Mouse (Mus musculus) G1E (cell line): Measurements from ENCODE around the gene Rab26. TPM values are rescaled to one million over a fixed set of nuclear protein-coding genes. Genes with fewer than 3 reads are reported as not detected.

ENCODE experiments used
- ATAC-seq: 2 replicates; pipeline ENCODE4 v1.8.0; 2016; ENCODE audit warnings: mild to moderate bottlenecking; ENCODE audit not compliant: insufficient number of reproducible peaks, poor library complexity, low FRiP score, severe bottlenecking; ENCODE audit errors: extremely low read depth
- DNase-seq: peaks from one replicate; pipeline ENCODE4 v3.0.0; 2012; ENCODE audit warnings: low spot score
- H3K27me3 ChIP-seq: 2 replicates; pipeline ENCODE4 v1.6.1; 2012; ENCODE audit warnings: mild to moderate bottlenecking, low read length, inconsistent platforms; ENCODE audit not compliant: insufficient read depth
- H3K36me3 ChIP-seq: replicated peaks from 2 replicates; pipeline ENCODE3; 2012; ENCODE audit warnings: mild to moderate bottlenecking, inconsistent platforms
- H3K4me1 ChIP-seq: 2 replicates; pipeline ENCODE4 v1.6.1; 2012; ENCODE audit warnings: low read depth, low read length, inconsistent platforms, mixed read lengths; ENCODE audit not compliant: insufficient read depth
- H3K4me3 ChIP-seq: 2 replicates; pipeline ENCODE4 v1.5.1; 2012; ENCODE audit warnings: low read depth, mild to moderate bottlenecking, inconsistent platforms, low read length, moderate library complexity, mixed read lengths
- H3K9me3 ChIP-seq: replicated peaks from 2 replicates; pipeline ENCODE4 v1.6.1; 2012; ENCODE audit warnings: inconsistent platforms
- CTCF ChIP-seq: IDR thresholded peaks from 2 replicates; pipeline ENCODE4 v1.5.1; 2012; ENCODE audit warnings: low read depth, low read length, inconsistent platforms, mixed read lengths
- GATA1 ChIP-seq: IDR thresholded peaks from 2 replicates; pipeline ENCODE4 v1.6.1; 2012; ENCODE audit warnings: borderline replicate concordance, low read length, inconsistent platforms, mixed read lengths
- GATA2 ChIP-seq: IDR thresholded peaks from 2 replicates; pipeline ENCODE4 v1.6.1; 2012; ENCODE audit warnings: low read depth, low read length, inconsistent platforms, borderline replicate concordance
- POLR2AphosphoS5 ChIP-seq: IDR thresholded peaks from 2 replicates; pipeline ENCODE4 v1.6.1; 2012; ENCODE audit warnings: low read depth, low read length, inconsistent platforms; ENCODE audit not compliant: insufficient replicate concordance
- TAL1 ChIP-seq: conservative IDR thresholded peaks from 2 replicates; pipeline ENCODE4 v1.6.1; 2012; ENCODE audit warnings: low read depth, low read length, inconsistent platforms, mixed read lengths
- polyA plus RNA-seq: library from polyadenylated mRNA; stranded (reverse); fragments of >175 nt; gene quantifications from 2 replicates; pipeline ENCODE4 v1.2.3, GENCODE M21; 2012
- total RNA-seq, 2 experiments: library from RNA; stranded (forward) in 1 of 2; stranded (reverse) in 1 of 2; fragments of 200-1000 nt in 1 of 2; fragments of >200 nt in 1 of 2; fragmentation: Nextera tagmentation in 1 of 2; gene quantifications; 2 replicates each; pipeline ENCODE4 v1.2.3; 2014 to 2017

Gene Rab26
- total RNA-seq (2014; fragmentation: Nextera tagmentation) (0.83 TPM in 1 of 2 replicates, not detected in the other), total RNA-seq (2017) (0.35 and 0.49 TPM in 2 replicates), polyA plus RNA-seq (0.24 and 0.26 TPM in 2 replicates)

- no peak for DNase-seq
- Histone ChIP-seq H3K36me3 (peaks cover 22% of the 10 kb centered on the region), H3K4me3 (peak within 1 kb of the TSS; percentile 51; the same call in 1 of the 2 replicates), H3K9me3 (no peaks in the 10 kb centered on the region), H3K27me3 (peaks cover 39% of the 10 kb centered on the region), H3K4me1 (peaks cover 46% of the 10 kb centered on the region)
- no peak for ATAC-seq
- no peak for TF ChIP-seq CTCF
- TF ChIP-seq GATA1: no peak
- TF ChIP-seq GATA2: no peak
- TF ChIP-seq POLR2AphosphoS5: no peak
Measured at GRCm38 (mm10) chr17:24534160-24534718, at the start of gene Rab26. Gene Rab26 (minus strand): TSS chr17:24534210.

GRCm38 (mm10) chr17:24580287-24580686, 46.3 kb upstream of the Rab26 start:
- no peaks in the 10 kb centered on the region for H3K9me3 ChIP-seq
- peaks cover 85% of the 10 kb centered on the region for H3K36me3 ChIP-seq
- H3K4me1 ChIP-seq: no peaks in the 10 kb centered on the region; the same call in 1 of the 2 replicates
- H3K27me3 ChIP-seq: no peaks in the 10 kb centered on the region
- DNase-seq (no peak), ATAC-seq (no peak)
- no peak for TF ChIP-seq CTCF
- no peak for TF ChIP-seq TAL1
- no peak for TF ChIP-seq GATA2
- TF ChIP-seq POLR2AphosphoS5: no peak
- TF ChIP-seq GATA1: no peak
- H3K4me3 ChIP-seq: no peak overlapping the region

- Histone ChIP-seq H3K36me3 (peaks cover 89% of the 10 kb centered on the region), H3K4me1 (no peaks in the 10 kb centered on the region; the same call in 1 of the 2 replicates), H3K4me3 (no peak overlapping the region), H3K27me3 (no peaks in the 10 kb centered on the region), H3K9me3 (no peaks in the 10 kb centered on the region)
- TF ChIP-seq TAL1: no peak
- no peak for TF ChIP-seq CTCF
- no peak for ATAC-seq
- DNase-seq: no peak
Measured at GRCm38 (mm10) chr17:24579532-24579931, 45.5 kb upstream of the Rab26 start.

- ATAC-seq (no peak), DNase-seq (no peak)
- peaks cover 6% of the 10 kb centered on the region; the same call in 1 of the 2 replicates for H3K4me1 ChIP-seq
- no peak overlapping the region for H3K4me3 ChIP-seq
- H3K9me3 ChIP-seq: no peaks in the 10 kb centered on the region
- no peak for TF ChIP-seq CTCF
- no peak for TF ChIP-seq GATA1
- TF ChIP-seq TAL1: no peak
- no peaks in the 10 kb centered on the region for H3K27me3 ChIP-seq
- peaks cover 100% of the 10 kb centered on the region for H3K36me3 ChIP-seq
Measured at GRCm38 (mm10) chr17:24573811-24574210, 39.8 kb upstream of the Rab26 start.

GRCm38 (mm10) chr17:24572651-24573245, 38.7 kb upstream of the Rab26 start:
- ATAC-seq (no peak), DNase-seq (no peak)
- H3K4me1 ChIP-seq: peaks cover 6% of the 10 kb centered on the region; the same call in 1 of the 2 replicates
- H3K27me3 ChIP-seq: no peaks in the 10 kb centered on the region
- H3K9me3 ChIP-seq: no peaks in the 10 kb centered on the region
- H3K36me3 ChIP-seq: peaks cover 99% of the 10 kb centered on the region
- TF ChIP-seq CTCF (no peak), TAL1 (no peak), GATA1 (no peak), POLR2AphosphoS5 (no peak), GATA2 (no peak)
- no peak overlapping the region for H3K4me3 ChIP-seq

GRCm38 (mm10) chr17:24569837-24570236, 35.8 kb upstream of the Rab26 start:
- TF ChIP-seq CTCF: no peak
- TF ChIP-seq TAL1: no peak
- TF ChIP-seq GATA2: no peak
- TF ChIP-seq POLR2AphosphoS5: no peak
- no peak for TF ChIP-seq GATA1
- Histone ChIP-seq H3K9me3 (no peaks in the 10 kb centered on the region), H3K36me3 (peaks cover 98% of the 10 kb centered on the region), H3K4me1 (peaks cover 20% of the 10 kb centered on the region), H3K27me3 (no peaks in the 10 kb centered on the region), H3K4me3 (no peak overlapping the region)
- DNase-seq: no peak
- ATAC-seq: no peak
